Mouse (Mus musculus) lung, postnatal 0 days (tissue): ENCODE measurements around the gene Ifitm3. TPM values are rescaled to one million over a fixed set of nuclear protein-coding genes. Genes with fewer than 3 reads are reported as not detected.

Experiments
- ATAC-seq: fragments of 200-750 bp; cut with Nextera tagmentation; 2 replicates; pipeline ENCODE4 v1.8.0; 2017; ENCODE audit warnings: moderate library complexity
- DNase-seq: peaks from one replicate; pipeline ENCODE4 v3.0.0-alpha.2; 2016; ENCODE audit warnings: low spot score
- H3K27ac ChIP-seq: fragments of 300-500 bp; sonication (generic); 2 replicates; pipeline ENCODE4 v1.5.1; 2014; ENCODE audit warnings: antibody characterized with exemption, mild to moderate bottlenecking, low read length, mixed read lengths
- H3K27me3 ChIP-seq: fragments of 300-500 bp; sonication (generic); replicated peaks from 2 replicates; pipeline ENCODE4 v1.6.1; 2014; ENCODE audit warnings: low read length, mixed read lengths; ENCODE audit not compliant: insufficient read depth
- H3K36me3 ChIP-seq: fragments of 300-500 bp; sonication (generic); 2 replicates; pipeline ENCODE4 v1.6.1; 2014; ENCODE audit warnings: low read length, mixed read lengths; ENCODE audit not compliant: insufficient read depth
- H3K4me1 ChIP-seq: fragments of 300-500 bp; sonication (generic); 2 replicates; pipeline ENCODE4 v1.6.1; 2014; ENCODE audit warnings: antibody characterized with exemption, low read depth, low read length, mixed read lengths; ENCODE audit not compliant: insufficient read depth
- H3K4me2 ChIP-seq: fragments of 300-500 bp; sonication (generic); replicated peaks from 2 replicates; pipeline ENCODE4 v1.6.1; 2014; ENCODE audit warnings: low read depth, mild to moderate bottlenecking, low read length, moderate library complexity, mixed read lengths
- H3K4me3 ChIP-seq: fragments of 300-500 bp; sonication (generic); 2 replicates; pipeline ENCODE4 v1.5.1; 2014; ENCODE audit warnings: low read depth, low read length
- H3K9ac ChIP-seq: fragments of 300-500 bp; sonication (generic); replicated peaks from 2 replicates; pipeline ENCODE4 v1.6.1; 2014; ENCODE audit warnings: low read depth, mild to moderate bottlenecking
- H3K9me3 ChIP-seq: fragments of 300-500 bp; sonication (generic); 2 replicates; pipeline ENCODE4 v1.6.1; 2016; ENCODE audit warnings: low read length, mixed read lengths
- CTCF ChIP-seq: IDR thresholded peaks from 2 replicates; pipeline ENCODE4 v1.5.1; 2016; ENCODE audit warnings: antibody characterized with exemption, mild to moderate bottlenecking
- EP300 ChIP-seq: IDR thresholded peaks from 2 replicates; pipeline ENCODE4 v1.6.1; 2016; ENCODE audit warnings: antibody characterized with exemption, mild to moderate bottlenecking, control low read depth
- WGBS: fragments of 180-500 bp; shearing (Covaris S2); extraction: QIAGEN DNeasy Blood & Tissue Kit; methylation state at CpG from one replicate; pipeline ENCODE4 v1.1.7; 2014; 5-methylcytosine and 5-hydroxymethylcytosine counted together
- polyA plus RNA-seq: library from polyadenylated mRNA; unstranded; fragments of >200 nt; fragmentation: Nextera tagmentation; extraction: Ambion mirVana; gene quantifications from 2 replicates; pipeline ENCODE4 v1.2.1, GENCODE M21; 2015

Gene Ifitm3
- polyA plus RNA-seq, 1 experiment from 2014 or later, result 1,037 TPM

GRCm38 (mm10) chr7:141006914-141007313 lies 3.7 kb downstream of the Ifitm3 start:
- Histone ChIP-seq H3K27me3 (no peaks in the 10 kb centered on the region), H3K4me2 (no peak overlapping the region), H3K4me3 (no peak overlapping the region), H3K36me3 (no peaks in the 10 kb centered on the region), H3K9ac (no peak overlapping the region), H3K27ac (no peak overlapping the region), H3K4me1 (peaks cover 17% of the 10 kb centered on the region), H3K9me3 (no peaks in the 10 kb centered on the region)
- DNase-seq (peak; percentile 70), ATAC-seq (no peak)
- TF ChIP-seq EP300 (no peak), CTCF (no peak)
- 48% methylated on average over 4 of the region's 5 CpGs for WGBS

DNA sequence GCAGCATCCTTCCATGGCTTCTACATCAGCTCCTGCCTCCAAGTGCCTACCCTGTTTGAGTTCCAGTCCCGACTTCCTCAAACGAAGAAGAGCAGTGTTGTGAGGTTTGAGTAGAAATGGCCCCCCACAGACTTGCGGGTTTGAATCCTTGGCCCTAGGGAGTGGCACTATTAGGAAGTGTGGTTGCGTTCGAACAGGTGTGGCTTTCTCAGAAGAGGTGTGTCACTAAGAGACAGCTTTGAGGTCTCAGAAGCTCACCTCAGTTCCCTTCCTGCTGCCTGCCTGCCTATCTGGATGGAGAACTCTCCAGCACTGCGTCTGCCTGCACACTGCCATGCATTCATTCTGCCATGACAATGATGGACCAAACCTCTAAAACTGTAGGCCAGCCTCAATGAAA lies 4.1 kb downstream of the Ifitm3 start:
- Histone ChIP-seq H3K4me2 (no peak overlapping the region), H3K9me3 (no peaks in the 10 kb centered on the region), H3K36me3 (no peaks in the 10 kb centered on the region), H3K4me3 (no peak overlapping the region), H3K27ac (no peak overlapping the region), H3K9ac (no peak overlapping the region), H3K27me3 (no peaks in the 10 kb centered on the region), H3K4me1 (peaks cover 15% of the 10 kb centered on the region)
- WGBS, result 90% methylated on average over 6 of the region's 6 CpGs
- DNase-seq, result no peak
- ATAC-seq, result no peak
- TF ChIP-seq EP300, result no peak
- TF ChIP-seq CTCF, result no peak

- no peaks in the 10 kb centered on the region for H3K4me1 ChIP-seq
- DNase-seq, result peak; percentile 67
- no peak for ATAC-seq
- H3K4me2 ChIP-seq, result no peak overlapping the region
- H3K4me3 ChIP-seq, result no peak overlapping the region
- H3K36me3 ChIP-seq, result no peaks in the 10 kb centered on the region
- H3K9ac ChIP-seq, result no peak overlapping the region
- H3K27ac ChIP-seq, result peak overlapping the region; percentile 51; the same call in 1 of the 2 replicates
- no peaks in the 10 kb centered on the region for H3K9me3 ChIP-seq
- peak; percentile 64 for TF ChIP-seq EP300
- TF ChIP-seq CTCF, result no peak
- H3K27me3 ChIP-seq, result no peaks in the 10 kb centered on the region
- 63% methylated on average over 5 of the region's 5 CpGs for WGBS
Observed at GRCm38 (mm10) chr7:141003248-141004010, 7.1 kb downstream of the Ifitm3 start.

DNA sequence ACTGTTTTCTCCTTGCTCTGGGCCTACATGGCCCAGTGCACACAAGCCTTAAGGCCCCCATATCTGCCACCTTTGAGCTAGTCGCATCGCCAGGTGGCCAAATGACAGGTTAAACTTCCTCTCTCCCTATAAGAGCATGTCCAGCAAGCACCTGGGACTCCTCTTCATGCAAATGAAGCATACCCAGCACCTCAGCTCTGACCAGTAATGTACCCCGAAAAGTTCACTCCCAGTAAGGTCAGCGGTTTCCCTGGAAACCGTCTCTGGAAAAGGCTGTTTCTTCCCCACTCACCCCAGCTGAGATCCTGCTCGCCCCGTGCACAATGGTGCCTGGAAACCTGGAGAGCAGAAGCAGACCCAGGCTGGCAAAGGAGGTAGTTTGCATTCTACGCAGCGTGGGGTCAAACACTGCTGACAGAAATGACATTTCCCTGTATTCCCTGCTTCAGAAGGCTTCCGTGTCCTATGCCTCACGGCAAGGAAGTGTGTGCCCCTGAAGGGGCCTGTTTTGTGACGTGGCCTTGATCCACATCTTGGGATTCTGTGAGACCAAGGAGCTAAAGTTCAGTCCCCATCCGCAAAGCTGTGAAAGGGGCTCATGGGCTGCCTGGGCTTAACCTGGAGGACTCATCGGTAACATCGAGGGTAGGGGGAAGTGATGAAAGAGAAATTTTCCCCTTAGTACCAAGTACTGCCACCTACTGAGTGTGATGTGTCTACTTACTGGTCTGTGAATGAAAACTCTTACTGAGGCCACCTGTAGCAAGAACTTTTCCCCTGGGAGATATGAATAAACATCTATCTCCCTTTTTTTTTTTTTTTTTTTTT lies 9.5 kb downstream of the Ifitm3 start:
- TF ChIP-seq CTCF (no peak), EP300 (no peak)
- Histone ChIP-seq H3K4me3 (no peak overlapping the region), H3K27me3 (no peaks in the 10 kb centered on the region), H3K36me3 (no peaks in the 10 kb centered on the region), H3K9me3 (no peaks in the 10 kb centered on the region), H3K4me1 (no peaks in the 10 kb centered on the region), H3K4me2 (no peak overlapping the region), H3K9ac (no peak overlapping the region), H3K27ac (no peak overlapping the region)
- ATAC-seq (no peak), DNase-seq (no peak)
- 72% methylated on average over 15 of the region's 15 CpGs for WGBS

DNA sequence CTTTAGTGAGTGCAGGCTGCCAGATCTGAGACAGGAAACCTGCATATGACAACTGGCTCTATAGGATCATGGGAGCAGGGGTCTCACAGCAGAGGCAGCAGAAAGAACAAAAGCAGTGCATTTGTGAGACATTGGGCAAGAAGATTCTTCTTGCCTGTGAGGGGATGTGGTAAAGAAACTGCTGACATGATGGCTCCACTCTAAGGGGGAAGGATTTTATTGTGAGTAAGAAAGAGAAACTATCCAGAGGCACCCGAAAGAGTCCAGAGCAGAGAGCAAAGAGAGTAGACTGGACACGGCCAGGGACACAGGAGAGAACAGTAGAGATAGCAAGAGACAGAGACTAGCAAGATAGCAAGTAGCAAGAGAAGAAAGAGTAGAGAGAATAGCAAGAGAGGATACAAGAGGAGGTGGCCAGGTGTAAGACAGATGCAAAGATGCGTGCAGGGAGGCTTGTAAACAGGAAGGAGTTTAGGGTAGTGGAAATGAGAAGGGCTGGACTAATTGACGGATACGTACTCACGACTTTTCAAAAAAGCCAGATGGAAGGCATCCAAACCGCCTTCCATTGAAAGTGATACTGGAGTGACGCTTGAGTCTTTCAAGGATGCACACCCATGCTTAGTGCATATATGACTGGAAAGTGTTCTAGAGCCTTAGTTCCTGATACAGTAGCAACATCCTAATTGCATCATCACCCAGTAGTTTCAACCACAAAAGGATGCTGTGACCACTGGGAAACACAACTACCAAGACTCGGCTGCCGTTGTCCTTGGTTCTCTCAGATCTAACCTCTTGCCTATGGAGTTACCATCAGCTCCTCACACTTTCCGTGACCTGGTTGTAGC lies 11.5 kb downstream of the Ifitm3 start:
- H3K4me2 ChIP-seq, result no peak overlapping the region
- TF ChIP-seq EP300, result no peak
- no peak for TF ChIP-seq CTCF

More for the DNA sequence above, 11.5 kb downstream of the Ifitm3 start:
- Histone ChIP-seq H3K4me1 (no peaks in the 10 kb centered on the region), H3K9ac (no peak overlapping the region), H3K27me3 (no peaks in the 10 kb centered on the region), H3K9me3 (no peaks in the 10 kb centered on the region), H3K27ac (peak overlapping the region; percentile 43), H3K4me3 (no peak overlapping the region), H3K36me3 (no peaks in the 10 kb centered on the region)
- 64% methylated on average over 11 of the region's 11 CpGs for WGBS
- DNase-seq (peak; percentile 67), ATAC-seq (peak; percentile 41; the same call in 1 of the 2 replicates)
